Mouse (Mus musculus) brain, embryonic 14.5 days (tissue): Measurements from ENCODE around the gene F12.

Experiments
- CTCF ChIP-seq: fragments of 200-500 bp; IDR thresholded peaks from 2 replicates; pipeline ENCODE4 v1.5.1; 2012; ENCODE audit warnings: inconsistent platforms, mild to moderate bottlenecking, moderate library complexity, borderline replicate concordance; ENCODE audit not compliant: insufficient read depth, insufficient read length; ENCODE audit errors: extremely low read depth
- POLR2A ChIP-seq: fragments of 200-500 bp; IDR thresholded peaks from 2 replicates; pipeline ENCODE4 v1.6.1; 2012; ENCODE audit warnings: mild to moderate bottlenecking, inconsistent platforms, borderline replicate concordance; ENCODE audit not compliant: poor library complexity, insufficient read depth, insufficient read length, severe bottlenecking; ENCODE audit errors: extremely low read depth

GRCm38 (mm10) chr13:55451296-55451695, 24.7 kb upstream of the F12 start:
- TF ChIP-seq CTCF (no peak), POLR2A (no peak)
